Mouse (Mus musculus): Measurements from ENCODE around the gene Gcgr. TPM values are rescaled to one million over a fixed set of nuclear protein-coding genes. Genes with fewer than 3 reads are reported as not detected.

Gcgr gene
- polyA plus RNA-seq, 1 experiment from 2014 or later, result 20.7 TPM

- Histone ChIP-seq H3K36me3 (ENCODE audit: control insufficient read depth, insufficient read depth) (peaks cover 13% of the 10 kb centered on the region), H3K4me2 (ENCODE audit: low read depth, low read length) (no peak overlapping the region), H3K9ac (ENCODE audit: low read depth, low read length) (no peak overlapping the region), H3K4me3 (ENCODE audit: low read depth, low read length) (no peak overlapping the region), H3K4me1 (ENCODE audit: control insufficient read depth, low read depth, low read length) (peaks cover 5% of the 10 kb centered on the region), H3K9me3 (replicated peaks; ENCODE audit: control insufficient read depth, low read length) (no peaks in the 10 kb centered on the region), H3K27me3 (ENCODE audit: control insufficient read depth, insufficient read depth, low read depth, low read length) (no peaks in the 10 kb centered on the region), H3K27ac (ENCODE audit: low read length) (no peak overlapping the region)
- ATAC-seq (ENCODE audit: low read depth), result peak; percentile 12; the same call in 1 of the 2 replicates
- 18% methylated on average over 3 of the region's 3 CpGs for WGBS (ENCODE audit: insufficient replicate concordance)
Measured at GRCm38 (mm10) chr11:120500357-120500756, 30.1 kb upstream of the Gcgr start.

GRCm38 (mm10) chr11:120501018-120501417 is 29.5 kb upstream of the Gcgr start:
- Histone ChIP-seq H3K36me3 (ENCODE audit: control insufficient read depth, insufficient read depth) (peaks cover 9% of the 10 kb centered on the region), H3K4me3 (ENCODE audit: low read depth, low read length) (no peak overlapping the region), H3K9ac (ENCODE audit: low read depth, low read length) (no peak overlapping the region), H3K27me3 (ENCODE audit: control insufficient read depth, insufficient read depth, low read depth, low read length) (no peaks in the 10 kb centered on the region), H3K4me2 (ENCODE audit: low read depth, low read length) (no peak overlapping the region), H3K27ac (ENCODE audit: low read length) (no peak overlapping the region), H3K4me1 (ENCODE audit: control insufficient read depth, low read depth, low read length) (peaks cover 5% of the 10 kb centered on the region), H3K9me3 (replicated peaks; ENCODE audit: control insufficient read depth, low read length) (no peaks in the 10 kb centered on the region)
- 46% methylated on average over 6 of the region's 6 CpGs for WGBS (ENCODE audit: insufficient replicate concordance)
- no peak for ATAC-seq (ENCODE audit: low read depth)

GRCm38 (mm10) chr11:120501701-120502100 is 28.8 kb upstream of the Gcgr start:
- H3K27ac ChIP-seq (ENCODE audit: low read length), result no peak overlapping the region
- peaks cover 5% of the 10 kb centered on the region for H3K4me1 ChIP-seq (ENCODE audit: control insufficient read depth, low read depth, low read length)
- H3K4me3 ChIP-seq (ENCODE audit: low read depth, low read length), result no peak overlapping the region
- H3K4me2 ChIP-seq (ENCODE audit: low read depth, low read length), result no peak overlapping the region
- 60% methylated on average over 4 of the region's 4 CpGs for WGBS (ENCODE audit: insufficient replicate concordance)
- peaks cover 6% of the 10 kb centered on the region for H3K36me3 ChIP-seq (ENCODE audit: control insufficient read depth, insufficient read depth)
- no peaks in the 10 kb centered on the region for H3K27me3 ChIP-seq (ENCODE audit: control insufficient read depth, insufficient read depth, low read depth, low read length)
- H3K9ac ChIP-seq (ENCODE audit: low read depth, low read length), result no peak overlapping the region
- ATAC-seq (ENCODE audit: low read depth), result no peak
- no peaks in the 10 kb centered on the region for H3K9me3 ChIP-seq (replicated peaks; ENCODE audit: control insufficient read depth, low read length)

GRCm38 (mm10) chr11:120505661-120506060 is 24.8 kb upstream of the Gcgr start:
- no peak overlapping the region for H3K4me3 ChIP-seq (ENCODE audit: low read depth, low read length)
- no peaks in the 10 kb centered on the region for H3K9me3 ChIP-seq (replicated peaks; ENCODE audit: control insufficient read depth, low read length)
- H3K27ac ChIP-seq (ENCODE audit: low read length), result no peak overlapping the region
- 66% methylated on average over 3 of the region's 3 CpGs for WGBS (ENCODE audit: insufficient replicate concordance)
- H3K36me3 ChIP-seq (ENCODE audit: control insufficient read depth, insufficient read depth), result no peaks in the 10 kb centered on the region
- ATAC-seq (ENCODE audit: low read depth), result peak; percentile 40; the same call in 1 of the 2 replicates
- H3K4me1 ChIP-seq (ENCODE audit: control insufficient read depth, low read depth, low read length), result peaks cover 12% of the 10 kb centered on the region
- no peak overlapping the region for H3K9ac ChIP-seq (ENCODE audit: low read depth, low read length)
- no peak overlapping the region for H3K4me2 ChIP-seq (ENCODE audit: low read depth, low read length)
- H3K27me3 ChIP-seq (ENCODE audit: control insufficient read depth, insufficient read depth, low read depth, low read length), result no peaks in the 10 kb centered on the region

- no peaks in the 10 kb centered on the region for H3K9me3 ChIP-seq (replicated peaks; ENCODE audit: control insufficient read depth, low read length)
- H3K27me3 ChIP-seq (ENCODE audit: control insufficient read depth, insufficient read depth, low read depth, low read length), result no peaks in the 10 kb centered on the region
- H3K27ac ChIP-seq (ENCODE audit: low read length), result no peak overlapping the region
- WGBS (ENCODE audit: insufficient replicate concordance), result 49% methylated on average over 4 of the region's 4 CpGs
- ATAC-seq (ENCODE audit: low read depth), result 0 out of 2 replicates have a peak, but pooled peaks have one; percentile 22
- no peaks in the 10 kb centered on the region for H3K36me3 ChIP-seq (ENCODE audit: control insufficient read depth, insufficient read depth)
- H3K4me1 ChIP-seq (ENCODE audit: control insufficient read depth, low read depth, low read length), result peaks cover 17% of the 10 kb centered on the region
- H3K9ac ChIP-seq (ENCODE audit: low read depth, low read length), result no peak overlapping the region
- no peak overlapping the region for H3K4me2 ChIP-seq (ENCODE audit: low read depth, low read length)
- no peak overlapping the region for H3K4me3 ChIP-seq (ENCODE audit: low read depth, low read length)
Measured at GRCm38 (mm10) chr11:120506899-120507298, 23.6 kb upstream of the Gcgr start.

GRCm38 (mm10) chr11:120507611-120508289 is 22.7 kb upstream of the Gcgr start:
- Histone ChIP-seq H3K9me3 (replicated peaks; ENCODE audit: control insufficient read depth, low read length) (no peaks in the 10 kb centered on the region), H3K4me1 (ENCODE audit: control insufficient read depth, low read depth, low read length) (peaks cover 17% of the 10 kb centered on the region), H3K4me2 (ENCODE audit: low read depth, low read length) (no peak overlapping the region), H3K27me3 (ENCODE audit: control insufficient read depth, insufficient read depth, low read depth, low read length) (no peaks in the 10 kb centered on the region), H3K36me3 (ENCODE audit: control insufficient read depth, insufficient read depth) (no peaks in the 10 kb centered on the region), H3K27ac (ENCODE audit: low read length) (no peak overlapping the region), H3K4me3 (ENCODE audit: low read depth, low read length) (no peak overlapping the region), H3K9ac (ENCODE audit: low read depth, low read length) (no peak overlapping the region)
- no peak for ATAC-seq (ENCODE audit: low read depth)
- 64% methylated on average over 13 of the region's 13 CpGs for WGBS (ENCODE audit: insufficient replicate concordance)

GRCm38 (mm10) chr11:120508290-120508870 is 22.1 kb upstream of the Gcgr start:
- no peak overlapping the region for H3K4me3 ChIP-seq (ENCODE audit: low read depth, low read length)
- H3K4me2 ChIP-seq (ENCODE audit: low read depth, low read length), result no peak overlapping the region
- ATAC-seq (ENCODE audit: low read depth), result no peak
- 74% methylated on average over 9 of the region's 9 CpGs for WGBS (ENCODE audit: insufficient replicate concordance)
- no peak overlapping the region for H3K9ac ChIP-seq (ENCODE audit: low read depth, low read length)
- no peak overlapping the region for H3K27ac ChIP-seq (ENCODE audit: low read length)
- H3K4me1 ChIP-seq (ENCODE audit: control insufficient read depth, low read depth, low read length), result peaks cover 17% of the 10 kb centered on the region
- H3K9me3 ChIP-seq (replicated peaks; ENCODE audit: control insufficient read depth, low read length), result no peaks in the 10 kb centered on the region
- H3K36me3 ChIP-seq (ENCODE audit: control insufficient read depth, insufficient read depth), result no peaks in the 10 kb centered on the region
- no peaks in the 10 kb centered on the region for H3K27me3 ChIP-seq (ENCODE audit: control insufficient read depth, insufficient read depth, low read depth, low read length)

GRCm38 (mm10) chr11:120509940-120510339 is 20.6 kb upstream of the Gcgr start:
- Histone ChIP-seq H3K9me3 (replicated peaks; ENCODE audit: control insufficient read depth, low read length) (no peaks in the 10 kb centered on the region), H3K9ac (ENCODE audit: low read depth, low read length) (peak overlapping the region; percentile 60; the same call in 1 of the 2 replicates), H3K27ac (ENCODE audit: low read length) (peak overlapping the region; percentile 69), H3K4me2 (ENCODE audit: low read depth, low read length) (peak overlapping the region; percentile 65), H3K27me3 (ENCODE audit: control insufficient read depth, insufficient read depth, low read depth, low read length) (no peaks in the 10 kb centered on the region), H3K4me1 (ENCODE audit: control insufficient read depth, low read depth, low read length) (peaks cover 17% of the 10 kb centered on the region), H3K36me3 (ENCODE audit: control insufficient read depth, insufficient read depth) (no peaks in the 10 kb centered on the region), H3K4me3 (ENCODE audit: low read depth, low read length) (no peak overlapping the region)
- ATAC-seq (ENCODE audit: low read depth), result no peak
- 16% methylated on average over 4 of the region's 4 CpGs for WGBS (ENCODE audit: insufficient replicate concordance)

GRCm38 (mm10) chr11:120510375-120511030 is 20.0 kb upstream of the Gcgr start:
- WGBS (ENCODE audit: insufficient replicate concordance), result 2% methylated on average over 16 of the region's 16 CpGs
- Histone ChIP-seq H3K9me3 (replicated peaks; ENCODE audit: control insufficient read depth, low read length) (no peaks in the 10 kb centered on the region), H3K36me3 (ENCODE audit: control insufficient read depth, insufficient read depth) (no peaks in the 10 kb centered on the region), H3K4me3 (ENCODE audit: low read depth, low read length) (peak overlapping the region; percentile 50), H3K27ac (ENCODE audit: low read length) (peak overlapping the region; percentile 69), H3K4me2 (ENCODE audit: low read depth, low read length) (peak overlapping the region; percentile 65), H3K27me3 (ENCODE audit: control insufficient read depth, insufficient read depth, low read depth, low read length) (no peaks in the 10 kb centered on the region), H3K9ac (ENCODE audit: low read depth, low read length) (peak overlapping the region; percentile 60), H3K4me1 (ENCODE audit: control insufficient read depth, low read depth, low read length) (peaks cover 19% of the 10 kb centered on the region)
- peak; percentile 71 for ATAC-seq (ENCODE audit: low read depth)
